Mouse (Mus musculus): ENCODE measurements around the gene Gm49673. TPM values are rescaled to one million over a fixed set of nuclear protein-coding genes. Genes with fewer than 3 reads are reported as not detected.
"Not testable (repeated sequence)": the region's sequence is repeated elsewhere in the genome, so short reads cannot be mapped to it uniquely, and the experiment has no call there.

Gm49673 gene
- 0.09 TPM in 1 of 2 replicates, not detected in the other for polyA plus RNA-seq (2015; fragmentation: Nextera tagmentation; extraction: Ambion mirVana)

GRCm38 (mm10) chr17:8147439-8148316, at the start of gene Gm49673, which contains the start of gene Rnaset2a:
Gene Gm49673, minus strand, starts transcription at chr17:8147788.
Gene Rnaset2a, minus strand, starts transcription at chr17:8148097.
- not testable (repeated sequence) for H3K9me3 ChIP-seq (replicated peaks; ENCODE audit: control insufficient read depth, low read length); H3K36me3 ChIP-seq (ENCODE audit: control insufficient read depth, insufficient read depth, low read length); H3K27ac ChIP-seq (ENCODE audit: low read length); H3K27me3 ChIP-seq (ENCODE audit: control insufficient read depth, insufficient read depth, low read length); H3K4me1 ChIP-seq (ENCODE audit: control insufficient read depth, insufficient read depth, low read length)
- Histone ChIP-seq H3K9ac (ENCODE audit: low read length) (peak within 1 kb of the TSS; percentile 74), H3K4me2 (ENCODE audit: low read depth, low read length) (peak within 1 kb of the TSS; percentile 45), H3K4me3 (replicated peaks; ENCODE audit: low read length) (peak within 1 kb of the TSS; percentile 57)
- peak; percentile 99 for ATAC-seq (ENCODE audit: insufficient read depth, low FRiP score)
- WGBS: under 1% methylated on average over 40 of the region's 67 CpGs

- H3K9me3 ChIP-seq (replicated peaks; ENCODE audit: control insufficient read depth, low read length): no peaks in the 10 kb centered on the region
- no peaks in the 10 kb centered on the region for H3K27me3 ChIP-seq (ENCODE audit: control insufficient read depth, insufficient read depth, low read length)
- H3K4me2 ChIP-seq (ENCODE audit: low read depth, low read length): no peak overlapping the region
- peaks cover 11% of the 10 kb centered on the region; the same call in 1 of the 2 replicates for H3K36me3 ChIP-seq (ENCODE audit: control insufficient read depth, insufficient read depth, low read length)
- no peak for ATAC-seq (ENCODE audit: insufficient read depth, low FRiP score)
- H3K27ac ChIP-seq (ENCODE audit: low read length): no peak overlapping the region
- no peak overlapping the region for H3K4me3 ChIP-seq (replicated peaks; ENCODE audit: low read length)
- 84% methylated on average over 8 of the region's 8 CpGs for WGBS
- no peaks in the 10 kb centered on the region for H3K4me1 ChIP-seq (ENCODE audit: control insufficient read depth, insufficient read depth, low read length)
- no peak overlapping the region for H3K9ac ChIP-seq (ENCODE audit: low read length)
These were observed 48.2 kb upstream of the Gm49673 start for GRCm38 (mm10) chr17:8195685-8196376.

GRCm38 (mm10) chr17:8193678-8194077, 46.1 kb upstream of the Gm49673 start:
- WGBS: 81% methylated on average over 8 of the region's 8 CpGs
- H3K36me3 ChIP-seq (ENCODE audit: control insufficient read depth, insufficient read depth, low read length): peaks cover 13% of the 10 kb centered on the region; the same call in 1 of the 2 replicates

GRCm38 (mm10) chr17:8184217-8184616, 36.6 kb upstream of the Gm49673 start:
- Histone ChIP-seq H3K4me1 (ENCODE audit: control insufficient read depth, insufficient read depth, low read length) (no peaks in the 10 kb centered on the region), H3K9me3 (replicated peaks; ENCODE audit: control insufficient read depth, low read length) (no peaks in the 10 kb centered on the region), H3K4me2 (ENCODE audit: low read depth, low read length) (no peak overlapping the region), H3K27ac (ENCODE audit: low read length) (no peak overlapping the region), H3K27me3 (ENCODE audit: control insufficient read depth, insufficient read depth, low read length) (no peaks in the 10 kb centered on the region), H3K4me3 (replicated peaks; ENCODE audit: low read length) (no peak overlapping the region), H3K36me3 (ENCODE audit: control insufficient read depth, insufficient read depth, low read length) (peaks cover 9% of the 10 kb centered on the region), H3K9ac (ENCODE audit: low read length) (no peak overlapping the region)
- WGBS: 80% methylated on average over 7 of the region's 7 CpGs
- no peak for ATAC-seq (ENCODE audit: insufficient read depth, low FRiP score)

More at GRCm38 (mm10) chr17:8193678-8194077, 46.1 kb upstream of the Gm49673 start:
- no peak for ATAC-seq (ENCODE audit: insufficient read depth, low FRiP score)
- Histone ChIP-seq H3K4me1 (ENCODE audit: control insufficient read depth, insufficient read depth, low read length) (no peaks in the 10 kb centered on the region), H3K9me3 (replicated peaks; ENCODE audit: control insufficient read depth, low read length) (no peaks in the 10 kb centered on the region), H3K9ac (ENCODE audit: low read length) (no peak overlapping the region), H3K27me3 (ENCODE audit: control insufficient read depth, insufficient read depth, low read length) (no peaks in the 10 kb centered on the region), H3K27ac (ENCODE audit: low read length) (no peak overlapping the region), H3K4me2 (ENCODE audit: low read depth, low read length) (no peak overlapping the region), H3K4me3 (replicated peaks; ENCODE audit: low read length) (no peak overlapping the region)

- Histone ChIP-seq H3K4me3 (replicated peaks; ENCODE audit: low read length) (no peak overlapping the region), H3K27ac (ENCODE audit: low read length) (no peak overlapping the region), H3K9ac (ENCODE audit: low read length) (no peak overlapping the region), H3K4me2 (ENCODE audit: low read depth, low read length) (no peak overlapping the region), H3K27me3 (ENCODE audit: control insufficient read depth, insufficient read depth, low read length) (no peaks in the 10 kb centered on the region), H3K9me3 (replicated peaks; ENCODE audit: control insufficient read depth, low read length) (no peaks in the 10 kb centered on the region), H3K36me3 (ENCODE audit: control insufficient read depth, insufficient read depth, low read length) (peaks cover 9% of the 10 kb centered on the region), H3K4me1 (ENCODE audit: control insufficient read depth, insufficient read depth, low read length) (no peaks in the 10 kb centered on the region)
- no peak for ATAC-seq (ENCODE audit: insufficient read depth, low FRiP score)
- WGBS: 80% methylated on average over 5 of the region's 5 CpGs
These were observed 36.2 kb upstream of the Gm49673 start for GRCm38 (mm10) chr17:8183815-8184214.

- Histone ChIP-seq H3K36me3 (ENCODE audit: control insufficient read depth, insufficient read depth, low read length) (peaks cover 10% of the 10 kb centered on the region), H3K9ac (ENCODE audit: low read length) (no peak overlapping the region), H3K4me2 (ENCODE audit: low read depth, low read length) (no peak overlapping the region), H3K4me1 (ENCODE audit: control insufficient read depth, insufficient read depth, low read length) (no peaks in the 10 kb centered on the region), H3K27me3 (ENCODE audit: control insufficient read depth, insufficient read depth, low read length) (no peaks in the 10 kb centered on the region), H3K9me3 (replicated peaks; ENCODE audit: control insufficient read depth, low read length) (no peaks in the 10 kb centered on the region), H3K27ac (ENCODE audit: low read length) (no peak overlapping the region), H3K4me3 (replicated peaks; ENCODE audit: low read length) (no peak overlapping the region)
- WGBS: 92% methylated on average over 5 of the region's 5 CpGs
- no peak for ATAC-seq (ENCODE audit: insufficient read depth, low FRiP score)
These were observed 29.5 kb upstream of the Gm49673 start for GRCm38 (mm10) chr17:8177090-8177489.

- Histone ChIP-seq H3K9me3 (replicated peaks; ENCODE audit: control insufficient read depth, low read length) (no peaks in the 10 kb centered on the region), H3K27ac (ENCODE audit: low read length) (no peak overlapping the region), H3K4me1 (ENCODE audit: control insufficient read depth, insufficient read depth, low read length) (no peaks in the 10 kb centered on the region), H3K27me3 (ENCODE audit: control insufficient read depth, insufficient read depth, low read length) (no peaks in the 10 kb centered on the region), H3K4me3 (replicated peaks; ENCODE audit: low read length) (no peak overlapping the region), H3K9ac (ENCODE audit: low read length) (no peak overlapping the region), H3K4me2 (ENCODE audit: low read depth, low read length) (no peak overlapping the region), H3K36me3 (ENCODE audit: control insufficient read depth, insufficient read depth, low read length) (peaks cover 17% of the 10 kb centered on the region; the same call in 1 of the 2 replicates)
- ATAC-seq (ENCODE audit: insufficient read depth, low FRiP score): no peak
- WGBS: 44% methylated on average over 4 of the region's 4 CpGs
These were observed 23.5 kb upstream of the Gm49673 start for GRCm38 (mm10) chr17:8171081-8171480.

- no peak overlapping the region for H3K9ac ChIP-seq (ENCODE audit: low read length)
- WGBS: 83% methylated on average over 7 of the region's 7 CpGs
- no peak overlapping the region for H3K4me3 ChIP-seq (replicated peaks; ENCODE audit: low read length)
- H3K4me1 ChIP-seq (ENCODE audit: control insufficient read depth, insufficient read depth, low read length): no peaks in the 10 kb centered on the region
- no peaks in the 10 kb centered on the region for H3K9me3 ChIP-seq (replicated peaks; ENCODE audit: control insufficient read depth, low read length)
- no peaks in the 10 kb centered on the region for H3K27me3 ChIP-seq (ENCODE audit: control insufficient read depth, insufficient read depth, low read length)
- peaks cover 17% of the 10 kb centered on the region; the same call in 1 of the 2 replicates for H3K36me3 ChIP-seq (ENCODE audit: control insufficient read depth, insufficient read depth, low read length)
- H3K27ac ChIP-seq (ENCODE audit: low read length): no peak overlapping the region
- no peak for ATAC-seq (ENCODE audit: insufficient read depth, low FRiP score)
- no peak overlapping the region for H3K4me2 ChIP-seq (ENCODE audit: low read depth, low read length)
These were observed 22.7 kb upstream of the Gm49673 start for GRCm38 (mm10) chr17:8170331-8170730.

GRCm38 (mm10) chr17:8167436-8167835, 19.8 kb upstream of the Gm49673 start:
- ATAC-seq (ENCODE audit: insufficient read depth, low FRiP score); H3K27me3 ChIP-seq (ENCODE audit: control insufficient read depth, insufficient read depth, low read length); H3K4me1 ChIP-seq (ENCODE audit: control insufficient read depth, insufficient read depth, low read length); H3K27ac ChIP-seq (ENCODE audit: low read length); H3K9me3 ChIP-seq (replicated peaks; ENCODE audit: control insufficient read depth, low read length); H3K36me3 ChIP-seq (ENCODE audit: control insufficient read depth, insufficient read depth, low read length); H3K4me2 ChIP-seq (ENCODE audit: low read depth, low read length); H3K9ac ChIP-seq (ENCODE audit: low read length); H3K4me3 ChIP-seq (replicated peaks; ENCODE audit: low read length): not testable (repeated sequence)
- WGBS: 90% methylated on average over 6 of the region's 8 CpGs
